Mouse (Mus musculus) induced T-regulatory cell, adult 2 months (primary cell): ENCODE results near the gene Sdf2.
A peak's percentile ranks its signal among the peaks of the same experiment; 100 is the strongest.

Experiments used
- DNase-seq: peaks from one replicate; pipeline ENCODE4 v3.0.0-alpha.2; 2012; ENCODE audit warnings: low read depth

Sdf2 gene

DNA sequence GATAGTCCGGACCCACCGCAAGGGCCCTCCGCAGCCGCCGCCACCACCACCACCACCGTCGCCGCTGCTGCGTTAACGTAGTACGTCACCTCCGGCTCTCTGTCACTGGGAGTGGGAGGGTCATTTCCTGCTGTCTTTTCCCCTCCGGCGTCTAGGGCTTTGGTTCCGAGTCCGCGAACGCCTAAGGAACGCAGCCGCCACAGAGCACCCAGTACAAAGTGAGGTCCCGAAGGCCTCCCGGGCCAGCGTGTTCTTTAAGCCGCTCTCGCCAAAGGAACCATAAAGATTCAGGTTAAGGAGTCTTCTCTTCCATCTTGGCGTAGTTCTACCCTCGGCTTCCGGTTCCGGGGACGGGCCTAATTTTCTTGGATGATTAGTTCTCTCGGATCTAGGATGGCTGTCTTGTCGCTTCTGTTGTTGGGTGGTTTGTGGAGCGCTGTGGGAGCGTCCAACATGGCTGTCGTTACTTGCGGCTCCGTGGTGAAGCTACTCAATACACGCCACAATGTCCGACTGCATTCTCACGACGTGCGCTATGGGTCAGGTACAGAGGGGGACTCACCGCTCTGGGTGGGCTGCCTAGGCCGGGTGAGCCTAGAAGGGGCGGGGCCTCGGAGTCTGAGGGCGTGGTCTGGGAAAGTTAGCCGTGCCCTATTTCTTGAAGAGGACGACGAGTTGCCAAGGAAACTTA is at the start of gene Sdf2, which contains the start of gene Supt6:
Sdf2 (plus strand) TSS at position 120 of the 691 bp plus-strand sequence.
Supt6 (minus strand) TSS at position 361 of the 691 bp plus-strand sequence.
- peak; percentile 97 for DNase-seq

- no peak for DNase-seq
Measured at GRCm38 (mm10) chr11:78202372-78202771, 43.2 kb upstream of the Sdf2 start.

DNA sequence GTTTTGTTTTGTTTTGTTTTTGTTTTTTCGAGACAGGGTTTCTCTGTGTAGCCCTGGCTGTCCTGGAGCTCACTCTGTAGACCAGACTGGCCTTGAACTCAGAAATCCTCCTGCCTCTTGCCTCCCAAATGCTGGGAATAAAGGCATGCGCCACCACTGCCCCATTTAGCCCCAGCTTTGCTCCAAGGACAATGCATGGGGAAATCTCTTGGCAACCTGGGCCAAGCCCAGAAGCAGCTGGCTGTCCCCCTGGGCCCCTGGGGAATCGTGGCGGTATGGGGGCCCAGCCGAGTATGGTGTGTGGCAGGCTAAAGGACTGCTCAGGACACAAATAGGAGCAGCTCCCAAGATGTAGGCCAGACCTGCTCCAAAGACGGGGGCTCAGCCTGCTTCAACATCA is 41.3 kb upstream of the Sdf2 start:
- no peak for DNase-seq

- no peak for DNase-seq
Measured at GRCm38 (mm10) chr11:78205361-78206206, 40.0 kb upstream of the Sdf2 start.

DNA sequence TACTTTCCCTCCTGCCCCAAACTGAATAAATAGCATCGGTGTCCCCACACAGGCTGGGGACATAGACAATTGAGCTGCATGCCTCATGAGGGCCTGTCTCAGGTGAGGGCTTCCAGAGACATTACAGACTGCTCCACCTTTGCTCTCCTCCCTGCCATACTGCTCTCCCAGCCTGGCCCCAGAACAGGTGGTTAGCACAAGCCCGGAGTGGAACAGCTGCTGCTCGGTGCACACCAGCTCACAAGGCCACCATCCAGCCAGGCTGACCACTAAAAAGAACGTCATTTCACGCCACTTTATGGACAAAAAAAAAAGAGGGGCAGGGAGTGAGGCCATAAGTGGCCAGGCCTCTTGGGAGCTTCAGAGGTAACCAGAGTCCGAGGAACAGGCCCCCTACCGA is 38.4 kb upstream of the Sdf2 start:
- DNase-seq: no peak

GRCm38 (mm10) chr11:78209886-78210285 is 35.7 kb upstream of the Sdf2 start:
- no peak for DNase-seq

DNA sequence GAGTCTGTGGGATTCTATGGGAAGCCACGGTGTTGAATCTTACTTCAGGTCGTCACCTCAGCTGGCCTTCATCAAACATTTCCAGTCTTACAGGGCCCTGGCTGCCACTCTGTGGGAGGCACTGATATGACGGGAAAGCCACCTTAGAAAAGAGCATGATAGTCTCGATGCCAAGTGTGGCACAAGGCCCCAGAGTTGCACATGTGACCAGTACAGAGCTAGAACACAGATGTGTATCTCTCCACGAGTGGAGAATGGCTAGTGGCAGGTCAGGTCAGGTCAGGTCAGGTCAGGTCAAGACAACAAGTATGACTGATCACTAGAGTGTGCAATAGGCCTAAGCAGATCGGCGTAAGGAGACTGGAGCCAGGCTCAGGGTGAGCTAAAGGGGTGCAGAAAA is 34.9 kb upstream of the Sdf2 start:
- no peak for DNase-seq

GRCm38 (mm10) chr11:78211513-78211912 is 34.0 kb upstream of the Sdf2 start:
- DNase-seq: no peak

GRCm38 (mm10) chr11:78213086-78213817 is 32.3 kb upstream of the Sdf2 start:
- DNase-seq: peak; percentile 34

- DNase-seq: peak; percentile 31
Measured at GRCm38 (mm10) chr11:78215709-78216317, 29.7 kb upstream of the Sdf2 start.

DNA sequence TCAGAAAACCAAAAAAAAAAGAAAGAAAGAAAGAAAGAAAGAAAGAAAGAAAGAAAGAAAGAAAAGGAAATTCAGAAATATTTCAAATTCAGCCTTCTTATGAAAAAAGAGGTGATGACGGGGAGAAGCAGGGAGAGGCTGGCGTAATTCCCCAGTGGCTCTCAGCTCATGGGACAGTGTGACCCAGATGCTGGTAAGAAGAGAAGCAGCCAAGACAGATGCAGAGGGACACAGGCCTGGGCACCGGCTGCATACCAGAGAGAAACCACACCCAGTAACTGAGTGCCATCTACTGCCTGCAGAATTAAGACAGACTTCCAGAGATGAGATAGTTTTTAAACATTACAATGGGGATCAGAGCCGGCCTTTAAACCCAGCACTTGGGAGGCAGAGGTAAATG is 22.0 kb upstream of the Sdf2 start:
- no peak for DNase-seq

DNA sequence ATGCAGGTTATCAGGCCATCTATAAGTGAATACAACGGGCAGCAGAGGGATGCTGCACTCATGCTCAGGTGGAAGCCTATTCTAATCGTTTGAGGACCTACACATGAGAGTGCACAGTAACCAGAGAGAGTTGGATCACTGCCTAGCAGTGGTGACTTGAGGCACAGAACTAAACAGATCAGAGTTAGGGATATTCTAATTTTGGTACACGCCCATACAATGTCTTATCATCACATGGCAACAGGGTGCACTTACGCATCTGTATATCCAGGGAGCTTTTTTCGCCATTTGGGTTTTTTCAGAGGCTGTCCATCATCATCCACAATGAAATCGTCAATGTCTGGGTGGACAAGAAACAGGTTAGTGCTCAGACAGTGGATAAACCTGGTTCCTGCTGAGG is 14.0 kb upstream of the Sdf2 start:
- no peak for DNase-seq

DNA sequence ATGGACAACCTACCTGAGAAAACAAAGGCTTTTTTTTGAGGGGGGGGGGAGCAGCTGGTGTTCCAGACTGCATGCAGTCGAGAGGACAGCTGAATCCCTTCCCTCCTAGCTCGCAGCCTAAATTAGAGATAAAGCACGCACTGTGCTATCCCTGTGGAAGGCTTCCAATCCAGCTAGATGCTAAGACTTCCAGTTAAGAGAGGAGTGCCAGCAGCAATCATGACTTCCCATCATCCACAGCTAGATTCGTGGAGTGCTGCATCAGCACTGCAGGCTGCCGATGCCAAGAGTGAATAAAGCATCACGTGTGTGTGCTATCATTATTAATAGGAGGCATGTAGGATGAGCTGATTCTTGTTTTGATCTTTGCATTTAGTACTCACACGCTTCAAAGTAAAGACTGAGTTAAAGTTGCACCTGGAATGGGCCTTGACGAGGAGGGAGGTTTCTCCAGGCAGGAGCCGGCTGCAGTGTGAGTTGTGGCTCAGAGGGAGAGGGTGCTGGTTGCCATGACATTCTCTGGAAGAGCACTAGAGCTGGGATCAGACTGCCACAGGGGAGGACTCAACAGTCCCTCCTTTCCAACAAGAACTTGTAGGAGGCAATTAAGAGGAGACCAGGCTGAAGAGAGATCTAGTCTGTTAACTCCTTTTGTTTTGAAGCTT is 5.2 kb upstream of the Sdf2 start:
- no peak for DNase-seq

DNA sequence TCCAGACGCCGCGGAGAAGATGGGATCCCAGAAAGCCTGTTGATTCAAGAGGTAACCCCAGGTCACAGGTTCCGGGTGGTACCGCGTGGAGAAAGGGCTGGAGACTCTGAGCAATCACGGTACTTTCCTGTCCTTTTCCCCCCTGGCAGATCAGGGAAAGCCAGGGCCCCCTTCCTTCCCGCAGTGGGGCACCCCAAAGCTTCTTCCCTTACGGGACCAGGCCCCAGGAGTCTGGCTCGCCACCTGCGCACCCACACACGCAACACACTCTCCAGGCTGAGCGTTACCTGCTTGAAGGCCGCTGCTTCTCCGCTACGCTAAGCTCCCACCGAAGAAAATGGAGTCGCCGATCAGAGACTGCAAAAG is 302 bp upstream of the Sdf2 start:
- DNase-seq: no peak

GRCm38 (mm10) chr11:78246318-78247011 is 919 bp downstream of the Sdf2 start:
- DNase-seq: peak; percentile 61

DNA sequence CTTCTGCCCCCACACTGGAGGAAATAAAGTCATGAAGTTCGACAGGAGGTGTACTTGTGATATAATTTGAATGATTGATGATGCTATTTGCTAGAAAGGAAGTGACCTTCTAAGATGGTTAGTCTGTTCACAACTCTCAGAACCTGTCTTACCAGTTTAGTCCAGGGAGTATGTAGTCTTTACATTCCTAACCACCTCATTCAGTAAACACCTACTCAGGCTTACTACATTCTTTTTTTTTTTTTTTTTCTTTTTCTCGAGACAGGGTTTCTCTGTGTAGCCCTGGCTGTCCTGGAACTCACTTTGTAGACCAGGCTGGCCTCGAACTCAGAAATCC is 1.4 kb downstream of the Sdf2 start:
- no peak for DNase-seq

GRCm38 (mm10) chr11:78247727-78248140 is 2.2 kb downstream of the Sdf2 start:
- no peak for DNase-seq

GRCm38 (mm10) chr11:78256618-78257017 is 11.1 kb downstream of the Sdf2 start:
- no peak for DNase-seq

- DNase-seq: peak; percentile 58
Measured at GRCm38 (mm10) chr11:78260489-78261258, 15.1 kb downstream of the Sdf2 start.
